Mouse (Mus musculus): ENCODE measurements at regions not wholly inside any gene's neighbourhood (a gene's known extent, or its start where the extent isn't known, plus 50 kb on each side); places are given as distances from the start of the nearest gene placed in this dataset.

- no peak for DNase-seq (ENCODE audit: low read depth, low spot score)
These were observed 59.0 kb upstream of the Ccdc91 start for GRCm38 (mm10) chr6:147416592-147416991.

- no peak for DNase-seq (ENCODE audit: low read depth, low spot score)
These were observed 61.9 kb upstream of the Ccdc91 start for GRCm38 (mm10) chr6:147413713-147414112.

- DNase-seq (ENCODE audit: low read depth, low spot score), result no peak
These were observed 77.6 kb upstream of the Ccdc91 start for GRCm38 (mm10) chr6:147397984-147398383.

- DNase-seq (ENCODE audit: low read depth, low spot score), result peak; percentile 29
These were observed 84.0 kb upstream of the Ccdc91 start for GRCm38 (mm10) chr6:147391425-147392158.

- no peak for DNase-seq (ENCODE audit: low read depth, low spot score)
These were observed 85.1 kb upstream of the Ccdc91 start for GRCm38 (mm10) chr6:147390499-147390898.

- DNase-seq (ENCODE audit: low read depth, low spot score), result no peak
These were observed 86.9 kb upstream of the Ccdc91 start for GRCm38 (mm10) chr6:147388727-147389126.

GRCm38 (mm10) chr6:147385606-147386005 is 90.0 kb upstream of the Ccdc91 start:
- DNase-seq (ENCODE audit: low read depth, low spot score), result no peak

GRCm38 (mm10) chr6:147380519-147380918 is 95.1 kb upstream of the Ccdc91 start:
- no peak for DNase-seq (ENCODE audit: low read depth, low spot score)

GRCm38 (mm10) chr6:147377679-147378078 is 97.9 kb upstream of the Ccdc91 start:
- no peak for DNase-seq (ENCODE audit: low read depth, low spot score)

GRCm38 (mm10) chr6:147371737-147372136 is 103.9 kb upstream of the Ccdc91 start:
- DNase-seq (ENCODE audit: low read depth, low spot score), result no peak

GRCm38 (mm10) chr6:147371336-147371735 is 104.3 kb upstream of the Ccdc91 start:
- no peak for DNase-seq (ENCODE audit: low read depth, low spot score)

GRCm38 (mm10) chr6:147362842-147363241 is 98.9 kb upstream of the Pthlh start:
- DNase-seq (ENCODE audit: low read depth, low spot score), result no peak

- DNase-seq (ENCODE audit: low read depth, low spot score), result no peak
These were observed 93.0 kb upstream of the Pthlh start for GRCm38 (mm10) chr6:147357031-147357430.

- DNase-seq (ENCODE audit: low read depth, low spot score), result no peak
These were observed 92.6 kb upstream of the Pthlh start for GRCm38 (mm10) chr6:147356570-147356969.

GRCm38 (mm10) chr6:147349566-147350237 is 85.7 kb upstream of the Pthlh start:
- no peak for DNase-seq (ENCODE audit: low read depth, low spot score)

- DNase-seq (ENCODE audit: low read depth, low spot score), result no peak
These were observed 84.6 kb upstream of the Pthlh start for GRCm38 (mm10) chr6:147348621-147349020.

- no peak for DNase-seq (ENCODE audit: low read depth, low spot score)
These were observed 77.1 kb upstream of the Pthlh start for GRCm38 (mm10) chr6:147341042-147341441.

- no peak for DNase-seq (ENCODE audit: low read depth, low spot score)
These were observed 69.0 kb upstream of the Pthlh start for GRCm38 (mm10) chr6:147332976-147333375.

- DNase-seq (ENCODE audit: low read depth, low spot score), result no peak
These were observed 65.2 kb upstream of the Pthlh start for GRCm38 (mm10) chr6:147329201-147329600.

- DNase-seq (ENCODE audit: low read depth, low spot score), result peak; percentile 64
These were observed 60.4 kb upstream of the Pthlh start for GRCm38 (mm10) chr6:147324336-147324735.

GRCm38 (mm10) chr6:147318106-147318505 is 54.1 kb upstream of the Pthlh start:
- no peak for DNase-seq (ENCODE audit: low read depth, low spot score)

GRCm38 (mm10) chr6:147316702-147317468 is 52.9 kb upstream of the Pthlh start:
- no peak for DNase-seq (ENCODE audit: low read depth, low spot score)
